Mouse (Mus musculus): Measurements from ENCODE around the gene Leng1. TPM values are rescaled to one million over a fixed set of nuclear protein-coding genes. Genes with fewer than 3 reads are reported as not detected.

Gene Leng1
- polyA plus RNA-seq, 1 experiment from 2014 or later: 13.5 TPM

DNA sequence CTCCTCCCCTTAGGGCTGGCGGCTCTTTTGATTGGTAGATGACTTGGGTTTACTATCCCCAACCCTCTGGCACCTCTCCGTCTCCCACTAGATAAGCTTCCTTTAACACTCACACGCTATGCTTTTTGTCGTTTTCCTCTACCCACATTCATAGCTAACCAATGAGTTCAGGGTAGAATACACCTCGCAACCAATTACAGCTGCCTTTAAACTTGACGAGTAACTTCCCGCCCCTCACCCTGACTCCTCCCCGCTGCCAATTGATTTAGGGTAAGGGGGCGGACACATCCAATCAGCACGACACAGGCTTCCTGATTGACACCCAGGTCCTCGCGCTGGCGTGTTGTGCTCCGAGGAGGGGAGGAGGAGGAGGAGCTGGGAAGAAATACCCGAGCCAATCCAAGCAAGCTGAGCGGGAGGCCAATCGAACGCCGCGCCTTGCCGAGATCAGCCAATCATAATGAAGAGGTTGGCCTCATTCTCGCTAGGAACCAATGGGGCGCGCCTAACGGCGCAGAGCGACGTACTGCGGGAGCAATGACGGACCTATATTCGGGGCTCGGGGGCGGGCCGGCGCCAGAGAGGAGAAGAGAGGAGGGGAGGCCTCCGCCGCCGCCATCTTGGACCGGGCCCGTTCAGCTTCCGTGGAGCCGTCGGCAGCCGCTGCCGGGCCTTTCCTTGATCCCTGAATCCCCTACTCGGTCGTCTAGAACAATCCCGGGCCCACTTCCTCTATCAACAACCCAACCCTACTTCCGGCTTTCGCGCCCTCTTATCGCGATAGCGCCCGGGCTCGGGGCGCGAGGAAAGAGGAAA, 20.8 kb downstream of the Leng1 start, which contains the start of gene Cnot3:
Gene Cnot3 (plus strand): TSS at position 597 of the 816 bp plus-strand sequence.
- Histone ChIP-seq H3K36me3 (ENCODE audit: control insufficient read depth, insufficient read depth, low read length) (peaks cover 10% of the 10 kb centered on the region), H3K9ac (ENCODE audit: low read length) (peak within 1 kb of the TSS; percentile 97), H3K27me3 (ENCODE audit: control insufficient read depth, insufficient read depth, low read depth, low read length) (no peaks in the 10 kb centered on the region), H3K9me3 (ENCODE audit: control insufficient read depth, low read length) (no peaks in the 10 kb centered on the region), H3K4me3 (ENCODE audit: low read length) (peak within 1 kb of the TSS; percentile 98), H3K27ac (ENCODE audit: low read length) (peak within 1 kb of the TSS; percentile 99), H3K4me1 (replicated peaks; ENCODE audit: control insufficient read depth, insufficient read depth, low read length) (peaks cover 33% of the 10 kb centered on the region), H3K4me2 (ENCODE audit: low read depth, low read length) (peak within 1 kb of the TSS; percentile 93)
- 0% methylated on average over 57 of the region's 58 CpGs for WGBS
- peak; percentile 98 for ATAC-seq (ENCODE audit: low read depth)

DNA sequence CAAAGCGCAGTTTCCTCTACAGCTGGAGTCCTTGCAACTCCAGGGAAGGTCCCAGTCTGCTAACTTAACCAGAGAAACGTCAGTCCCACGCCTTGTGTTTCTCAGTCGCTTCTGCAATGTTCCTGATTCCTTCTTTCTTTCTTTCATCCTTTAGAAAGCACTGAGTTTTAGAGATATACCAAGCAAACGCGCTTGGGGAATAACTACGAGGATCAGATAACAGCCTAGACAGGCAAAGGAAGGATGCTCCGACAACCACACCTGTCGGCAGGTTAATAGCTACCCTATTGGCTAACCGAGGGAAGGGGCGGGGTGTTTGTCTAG, 21.3 kb downstream of the Leng1 start:
- Histone ChIP-seq H3K4me3 (ENCODE audit: low read length) (peak overlapping the region; percentile 56), H3K9me3 (ENCODE audit: control insufficient read depth, low read length) (no peaks in the 10 kb centered on the region), H3K27me3 (ENCODE audit: control insufficient read depth, insufficient read depth, low read depth, low read length) (no peaks in the 10 kb centered on the region), H3K9ac (ENCODE audit: low read length) (peak overlapping the region; percentile 42), H3K27ac (ENCODE audit: low read length) (peak overlapping the region; percentile 82), H3K4me2 (ENCODE audit: low read depth, low read length) (peak overlapping the region; percentile 71), H3K36me3 (ENCODE audit: control insufficient read depth, insufficient read depth, low read length) (peaks cover 14% of the 10 kb centered on the region), H3K4me1 (replicated peaks; ENCODE audit: control insufficient read depth, insufficient read depth, low read length) (peaks cover 33% of the 10 kb centered on the region)
- WGBS: 1% methylated on average over 11 of the region's 11 CpGs
- no peak for ATAC-seq (ENCODE audit: low read depth)

DNA sequence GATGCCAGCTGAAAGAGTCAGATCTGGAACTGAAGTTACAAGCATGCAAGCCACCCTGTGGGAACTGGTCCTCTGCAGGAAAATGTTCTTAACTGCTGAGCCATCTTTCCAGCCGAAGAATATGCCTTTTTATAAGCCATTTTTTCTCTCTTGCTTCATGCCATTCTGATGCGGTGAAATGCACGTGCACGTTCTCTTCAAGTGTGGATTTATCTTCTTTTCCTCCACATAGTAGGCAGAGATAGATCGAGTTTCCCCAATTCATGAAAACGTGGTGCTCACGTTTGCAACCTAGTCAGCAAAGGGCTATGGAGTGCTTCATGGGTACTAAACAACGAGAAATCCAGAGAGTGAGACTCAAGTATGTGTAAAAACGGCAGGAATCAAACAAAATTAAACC, 21.8 kb downstream of the Leng1 start:
- peak overlapping the region; percentile 56 for H3K4me3 ChIP-seq (ENCODE audit: low read length)
- peak overlapping the region; percentile 42 for H3K9ac ChIP-seq (ENCODE audit: low read length)
- H3K27ac ChIP-seq (ENCODE audit: low read length): peak overlapping the region; percentile 82; the same call in 1 of the 2 replicates
- H3K36me3 ChIP-seq (ENCODE audit: control insufficient read depth, insufficient read depth, low read length): peaks cover 14% of the 10 kb centered on the region; the same call in 1 of the 2 replicates
- H3K27me3 ChIP-seq (ENCODE audit: control insufficient read depth, insufficient read depth, low read depth, low read length): no peaks in the 10 kb centered on the region
- no peak for ATAC-seq (ENCODE audit: low read depth)
- peaks cover 33% of the 10 kb centered on the region for H3K4me1 ChIP-seq (replicated peaks; ENCODE audit: control insufficient read depth, insufficient read depth, low read length)
- 16% methylated on average over 9 of the region's 9 CpGs for WGBS
- no peaks in the 10 kb centered on the region for H3K9me3 ChIP-seq (ENCODE audit: control insufficient read depth, low read length)
- H3K4me2 ChIP-seq (ENCODE audit: low read depth, low read length): peak overlapping the region; percentile 71

DNA sequence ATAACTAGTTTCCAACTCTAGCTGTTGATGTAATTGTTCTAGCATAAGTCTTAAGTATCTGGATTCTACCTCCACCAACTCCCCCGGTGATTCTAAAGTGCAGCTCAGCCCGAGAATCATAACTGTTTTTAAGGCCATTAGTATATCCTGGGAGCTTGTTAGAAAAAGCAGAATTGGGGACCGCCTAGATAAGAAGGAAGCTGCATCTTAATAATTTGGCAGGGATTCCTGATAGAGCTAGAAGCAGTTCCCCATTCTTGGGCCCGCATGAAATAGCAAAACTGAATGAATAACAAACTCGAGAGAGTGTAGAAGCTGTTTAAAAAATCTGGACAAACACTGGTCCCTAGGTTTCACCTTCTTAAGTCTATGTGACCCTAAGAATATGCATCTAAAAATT, 22.2 kb downstream of the Leng1 start:
- Histone ChIP-seq H3K4me3 (ENCODE audit: low read length) (no peak overlapping the region), H3K9ac (ENCODE audit: low read length) (no peak overlapping the region), H3K36me3 (ENCODE audit: control insufficient read depth, insufficient read depth, low read length) (peaks cover 16% of the 10 kb centered on the region; the same call in 1 of the 2 replicates), H3K27ac (ENCODE audit: low read length) (no peak overlapping the region), H3K4me2 (ENCODE audit: low read depth, low read length) (no peak overlapping the region; the same call in 1 of the 2 replicates), H3K9me3 (ENCODE audit: control insufficient read depth, low read length) (no peaks in the 10 kb centered on the region), H3K27me3 (ENCODE audit: control insufficient read depth, insufficient read depth, low read depth, low read length) (no peaks in the 10 kb centered on the region), H3K4me1 (replicated peaks; ENCODE audit: control insufficient read depth, insufficient read depth, low read length) (peaks cover 30% of the 10 kb centered on the region)
- WGBS: 65% methylated on average over 5 of the region's 5 CpGs
- no peak for ATAC-seq (ENCODE audit: low read depth)

DNA sequence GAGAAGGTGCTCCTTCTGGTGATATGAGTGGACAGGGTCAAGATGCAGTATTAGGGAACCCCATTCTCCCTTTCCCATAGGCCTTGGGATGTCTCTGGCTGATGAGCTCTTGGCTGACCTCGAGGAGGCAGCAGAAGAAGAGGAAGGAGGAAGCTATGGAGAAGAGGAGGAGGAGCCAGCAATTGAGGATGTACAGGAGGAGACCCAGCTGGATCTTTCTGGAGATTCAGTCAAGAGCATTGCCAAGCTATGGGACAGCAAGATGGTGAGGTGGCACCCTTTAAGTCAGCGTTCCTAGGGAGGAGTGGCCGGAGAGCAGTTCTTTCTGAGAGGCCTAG, 35.2 kb downstream of the Leng1 start:
- H3K9ac ChIP-seq (ENCODE audit: low read length): peak overlapping the region; percentile 77
- peaks cover 17% of the 10 kb centered on the region for H3K4me1 ChIP-seq (replicated peaks; ENCODE audit: control insufficient read depth, insufficient read depth, low read length)
- peak overlapping the region; percentile 61 for H3K4me3 ChIP-seq (ENCODE audit: low read length)
- WGBS: 50% methylated on average over 3 of the region's 3 CpGs
- H3K9me3 ChIP-seq (ENCODE audit: control insufficient read depth, low read length): no peaks in the 10 kb centered on the region
- H3K27ac ChIP-seq (ENCODE audit: low read length): no peak overlapping the region
- no peak; the same call in 1 of the 2 replicates for ATAC-seq (ENCODE audit: low read depth)
- H3K4me2 ChIP-seq (ENCODE audit: low read depth, low read length): peak overlapping the region; percentile 84
- peaks cover 2% of the 10 kb centered on the region; the same call in 1 of the 2 replicates for H3K36me3 ChIP-seq (ENCODE audit: control insufficient read depth, insufficient read depth, low read length)
- no peaks in the 10 kb centered on the region for H3K27me3 ChIP-seq (ENCODE audit: control insufficient read depth, insufficient read depth, low read depth, low read length)

DNA sequence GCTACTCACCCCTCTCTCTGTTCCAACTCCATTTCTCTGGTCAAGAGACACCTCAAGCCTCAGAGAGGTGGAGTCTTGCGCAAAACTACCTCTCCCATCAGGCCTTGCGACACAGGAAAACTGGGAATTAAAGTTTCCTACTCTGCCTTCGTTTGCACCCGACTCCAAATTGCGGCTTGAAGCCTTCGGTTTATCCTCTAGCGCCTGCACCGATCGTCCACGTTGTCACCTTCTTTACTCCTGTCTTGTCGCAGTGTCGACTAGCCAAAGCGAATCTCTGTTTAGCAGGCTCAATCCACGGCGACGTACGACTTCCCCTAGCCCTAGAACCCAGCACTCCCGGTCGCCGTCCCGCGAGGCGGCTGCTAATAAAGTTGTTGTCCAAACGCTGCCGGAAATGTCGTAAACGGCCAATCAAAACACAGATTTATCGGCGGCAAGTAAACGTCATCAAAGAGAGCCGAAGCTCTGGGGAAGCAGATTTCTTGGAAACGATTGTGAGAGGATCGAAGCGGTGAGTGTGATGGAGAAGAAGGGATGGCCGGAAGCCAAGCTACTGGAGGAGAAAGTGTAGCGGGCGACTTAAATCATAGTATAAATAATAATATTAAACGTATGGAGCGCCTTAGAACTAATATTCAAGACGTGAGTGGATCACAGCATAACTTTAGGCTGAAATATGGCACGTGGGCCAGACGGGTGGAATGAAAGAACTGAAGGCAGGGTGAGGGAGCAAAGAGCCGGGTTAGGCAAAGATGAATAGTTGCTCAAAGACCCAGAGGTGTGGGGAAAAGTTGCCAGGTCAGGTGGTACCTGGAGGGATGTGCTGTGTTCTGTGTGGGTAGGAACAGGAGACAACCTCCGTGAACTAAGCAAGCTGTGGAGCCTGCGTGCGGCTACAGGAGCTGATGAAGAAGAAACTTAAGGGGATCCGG, 35.8 kb downstream of the Leng1 start, which contains the start of the genes Tfpt and Prpf31:
Gene Tfpt (minus strand): TSS at position 387 of the 935 bp plus-strand sequence.
Gene Prpf31 (plus strand): TSS at position 443 of the 935 bp plus-strand sequence.
- peaks cover 4% of the 10 kb centered on the region; the same call in 1 of the 2 replicates for H3K36me3 ChIP-seq (ENCODE audit: control insufficient read depth, insufficient read depth, low read length)
- under 1% methylated on average over 47 of the region's 47 CpGs for WGBS
- peak within 1 kb of the TSS; percentile 80 for H3K9ac ChIP-seq (ENCODE audit: low read length)
- no peaks in the 10 kb centered on the region for H3K9me3 ChIP-seq (ENCODE audit: control insufficient read depth, low read length)
- peak within 1 kb of the TSS; percentile 61 for H3K4me3 ChIP-seq (ENCODE audit: low read length)
- H3K27ac ChIP-seq (ENCODE audit: low read length): peak within 1 kb of the TSS; percentile 86
- H3K27me3 ChIP-seq (ENCODE audit: control insufficient read depth, insufficient read depth, low read depth, low read length): no peaks in the 10 kb centered on the region
- ATAC-seq (ENCODE audit: low read depth): peak; percentile 92
- H3K4me1 ChIP-seq (replicated peaks; ENCODE audit: control insufficient read depth, insufficient read depth, low read length): peaks cover 17% of the 10 kb centered on the region
- H3K4me2 ChIP-seq (ENCODE audit: low read depth, low read length): peak within 1 kb of the TSS; percentile 92

DNA sequence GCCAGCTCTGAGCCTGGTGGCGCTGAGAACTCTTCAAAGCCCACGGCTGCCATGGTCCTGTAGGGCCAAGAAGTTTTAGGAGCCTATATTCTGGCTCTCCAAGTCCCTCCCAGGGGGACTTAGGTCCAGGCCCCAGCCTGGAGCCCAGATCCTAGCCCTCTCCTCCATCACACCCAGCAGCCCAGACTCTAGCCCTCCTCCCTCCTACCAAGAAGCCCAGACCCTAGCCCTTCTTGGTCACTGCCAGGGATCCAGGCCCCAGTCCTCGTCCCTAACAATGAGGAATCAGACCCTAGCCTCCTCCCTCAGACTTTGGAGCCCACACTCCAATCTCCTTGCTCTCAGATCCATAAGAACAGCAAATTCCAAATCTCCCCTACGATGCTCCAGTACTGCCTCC, 36.6 kb downstream of the Leng1 start:
- peak; percentile 29; the same call in 1 of the 2 replicates for ATAC-seq (ENCODE audit: low read depth)

DNA sequence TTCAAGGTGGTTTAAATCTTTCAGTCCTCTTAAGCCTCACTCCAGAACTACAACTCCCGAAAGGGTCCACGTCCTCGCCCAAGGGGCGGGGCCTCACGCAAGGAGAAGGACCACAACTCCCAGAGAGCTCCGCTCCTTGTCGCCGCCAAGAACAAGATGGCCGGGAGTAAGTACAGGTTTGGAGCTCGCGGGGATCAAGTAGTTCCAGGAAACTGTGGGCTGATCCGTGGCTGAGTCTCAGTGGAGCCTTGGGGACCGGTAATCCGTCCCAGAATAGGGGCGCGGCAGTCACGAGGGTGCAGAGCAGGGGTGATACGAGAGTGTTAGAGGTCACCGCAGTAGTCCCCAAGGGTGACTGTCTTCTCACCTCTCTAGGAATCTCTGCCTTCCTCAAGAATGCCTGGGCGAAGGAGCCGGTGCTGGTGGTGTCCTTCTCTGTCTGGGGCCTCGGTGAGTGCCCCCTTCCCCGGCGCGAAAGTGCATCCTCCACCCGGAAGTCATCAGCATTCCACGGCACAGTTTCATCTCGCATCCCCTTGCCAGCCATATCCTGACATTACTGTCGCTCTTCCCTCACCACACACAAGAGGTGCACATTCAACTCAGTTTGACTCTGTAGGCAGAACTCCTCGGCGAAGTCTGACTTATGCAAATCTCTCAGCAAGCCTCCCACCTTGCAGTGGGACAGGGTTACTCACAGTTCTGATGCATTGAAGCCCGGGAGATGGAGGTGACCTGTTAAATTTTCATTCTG, 48.2 kb downstream of the Leng1 start, which contains the start of gene Ndufa3:
Gene Ndufa3 (plus strand): TSS at position 132 of the 754 bp plus-strand sequence.
- Histone ChIP-seq H3K9ac (ENCODE audit: low read length) (peak within 1 kb of the TSS; percentile 88), H3K27me3 (ENCODE audit: control insufficient read depth, insufficient read depth, low read depth, low read length) (no peaks in the 10 kb centered on the region), H3K36me3 (ENCODE audit: control insufficient read depth, insufficient read depth, low read length) (peaks cover 21% of the 10 kb centered on the region), H3K27ac (ENCODE audit: low read length) (peak within 1 kb of the TSS; percentile 65), H3K4me1 (replicated peaks; ENCODE audit: control insufficient read depth, insufficient read depth, low read length) (peaks cover 5% of the 10 kb centered on the region), H3K9me3 (ENCODE audit: control insufficient read depth, low read length) (no peaks in the 10 kb centered on the region), H3K4me3 (ENCODE audit: low read length) (peak within 1 kb of the TSS; percentile 77), H3K4me2 (ENCODE audit: low read depth, low read length) (peak within 1 kb of the TSS; percentile 55)
- ATAC-seq (ENCODE audit: low read depth): peak; percentile 98
- under 1% methylated on average over 32 of the region's 32 CpGs for WGBS

More for the DNA sequence above, 36.6 kb downstream of the Leng1 start:
- Histone ChIP-seq H3K4me2 (ENCODE audit: low read depth, low read length) (peak overlapping the region; percentile 92), H3K4me1 (replicated peaks; ENCODE audit: control insufficient read depth, insufficient read depth, low read length) (peaks cover 17% of the 10 kb centered on the region), H3K27me3 (ENCODE audit: control insufficient read depth, insufficient read depth, low read depth, low read length) (no peaks in the 10 kb centered on the region), H3K9me3 (ENCODE audit: control insufficient read depth, low read length) (no peaks in the 10 kb centered on the region), H3K27ac (ENCODE audit: low read length) (no peak overlapping the region), H3K36me3 (ENCODE audit: control insufficient read depth, insufficient read depth, low read length) (peaks cover 10% of the 10 kb centered on the region), H3K4me3 (ENCODE audit: low read length) (peak overlapping the region; percentile 61), H3K9ac (ENCODE audit: low read length) (peak overlapping the region; percentile 80)
- 31% methylated on average over 4 of the region's 4 CpGs for WGBS
